Mouse (Mus musculus) heart, embryonic 11.5 days (tissue): ENCODE measurements at regions not wholly inside any gene's neighbourhood (a gene's known extent, or its start where the extent isn't known, plus 50 kb on each side); places are given as distances from the start of the nearest gene placed in this dataset.
A peak's percentile ranks its signal among the peaks of the same experiment; 100 is the strongest.
"Not testable (repeated sequence)": the region's sequence is repeated elsewhere in the genome, so short reads cannot be mapped to it uniquely, and the experiment has no call there.

Experiments used
- ATAC-seq: fragments of 200-750 bp; cut with Nextera tagmentation; replicated peaks from 2 replicates; pipeline ENCODE4 v1.8.0; 2017; ENCODE audit warnings: moderate library complexity; ENCODE audit not compliant: insufficient number of reproducible peaks, low FRiP score, low TSS enrichment
- H3K27ac ChIP-seq: fragments of 300-500 bp; sonication (generic); 2 replicates; pipeline ENCODE4 v1.5.1; 2014; ENCODE audit warnings: mild to moderate bottlenecking, low read depth, low read length
- H3K27me3 ChIP-seq: fragments of 300-500 bp; sonication (generic); 2 replicates; pipeline ENCODE4 v1.6.1; 2014; ENCODE audit warnings: mild to moderate bottlenecking, low read length, mixed read lengths; ENCODE audit not compliant: control insufficient read depth, insufficient read depth
- H3K36me3 ChIP-seq: fragments of 300-500 bp; sonication (generic); 2 replicates; pipeline ENCODE4 v1.6.1; 2014; ENCODE audit warnings: mild to moderate bottlenecking, low read length, moderate library complexity, mixed read lengths; ENCODE audit not compliant: control insufficient read depth, insufficient read depth
- H3K4me1 ChIP-seq: fragments of 300-500 bp; sonication (generic); 2 replicates; pipeline ENCODE4 v1.6.1; 2014; ENCODE audit warnings: low read length; ENCODE audit not compliant: control insufficient read depth, insufficient read depth
- H3K4me2 ChIP-seq: fragments of 300-500 bp; sonication (generic); 2 replicates; pipeline ENCODE4 v1.6.1; 2014; ENCODE audit warnings: mild to moderate bottlenecking, moderate library complexity
- H3K4me3 ChIP-seq: fragments of 300-500 bp; sonication (generic); 2 replicates; pipeline ENCODE4 v1.5.1; 2014; ENCODE audit warnings: low read depth, low read length
- H3K9ac ChIP-seq: fragments of 300-500 bp; sonication (generic); 2 replicates; pipeline ENCODE4 v1.6.1; 2014; ENCODE audit warnings: mild to moderate bottlenecking, low read depth, low read length, moderate library complexity
- H3K9me3 ChIP-seq: fragments of 300-500 bp; sonication (generic); replicated peaks from 2 replicates; pipeline ENCODE4 v1.6.1; 2016; ENCODE audit warnings: low read length; ENCODE audit not compliant: control insufficient read depth
- WGBS: fragments of 180-500 bp; shearing (Covaris S2); extraction: QIAGEN DNeasy Blood & Tissue Kit; methylation state at CpG from one replicate; pipeline ENCODE4 v1.1.7; 2014; ENCODE audit not compliant: insufficient replicate concordance; 5-methylcytosine and 5-hydroxymethylcytosine counted together

- no peak overlapping the region for H3K4me3 ChIP-seq
- no peaks in the 10 kb centered on the region for H3K9me3 ChIP-seq
- H3K27ac ChIP-seq, result no peak overlapping the region
- no peak overlapping the region for H3K9ac ChIP-seq
- H3K27me3 ChIP-seq, result no peaks in the 10 kb centered on the region
- no peak for ATAC-seq
- H3K4me1 ChIP-seq, result peaks cover 6% of the 10 kb centered on the region
- no peaks in the 10 kb centered on the region for H3K36me3 ChIP-seq
- H3K4me2 ChIP-seq, result no peak overlapping the region
- 70% methylated on average over 2 of the region's 2 CpGs for WGBS
Observed at GRCm38 (mm10) chr15:62261520-62261919, 1338.7 kb upstream of the A1bg start.

- Histone ChIP-seq H3K4me2 (no peak overlapping the region), H3K9ac (no peak overlapping the region), H3K27me3 (no peaks in the 10 kb centered on the region), H3K4me3 (no peak overlapping the region), H3K9me3 (no peaks in the 10 kb centered on the region), H3K36me3 (no peaks in the 10 kb centered on the region), H3K4me1 (peaks cover 4% of the 10 kb centered on the region; the same call in 1 of the 2 replicates), H3K27ac (no peak overlapping the region)
- ATAC-seq, result no peak
- WGBS, result 68% methylated on average over 5 of the region's 5 CpGs
Observed at GRCm38 (mm10) chr15:62258611-62259010, 1335.8 kb upstream of the A1bg start.

- Histone ChIP-seq H3K4me3 (no peak overlapping the region), H3K9ac (no peak overlapping the region), H3K27ac (no peak overlapping the region), H3K4me1 (peaks cover 4% of the 10 kb centered on the region; the same call in 1 of the 2 replicates), H3K4me2 (no peak overlapping the region), H3K9me3 (no peaks in the 10 kb centered on the region), H3K36me3 (no peaks in the 10 kb centered on the region), H3K27me3 (no peaks in the 10 kb centered on the region)
- peak; percentile 63 for ATAC-seq
- 49% methylated on average over 3 of the region's 3 CpGs for WGBS
Observed at GRCm38 (mm10) chr15:62257955-62258354, 1335.1 kb upstream of the A1bg start.

GRCm38 (mm10) chr15:62257110-62257667, 1334.4 kb upstream of the A1bg start:
- H3K27me3 ChIP-seq, result no peaks in the 10 kb centered on the region
- no peak overlapping the region for H3K4me2 ChIP-seq
- no peak overlapping the region for H3K4me3 ChIP-seq
- no peaks in the 10 kb centered on the region for H3K9me3 ChIP-seq
- no peaks in the 10 kb centered on the region for H3K36me3 ChIP-seq
- no peak for ATAC-seq
- H3K9ac ChIP-seq, result no peak overlapping the region
- H3K4me1 ChIP-seq, result peaks cover 4% of the 10 kb centered on the region; the same call in 1 of the 2 replicates
- WGBS, result 80% methylated on average over 1 of the region's 1 CpGs
- H3K27ac ChIP-seq, result no peak overlapping the region

GRCm38 (mm10) chr15:62255571-62255970, 1332.8 kb upstream of the A1bg start:
- Histone ChIP-seq H3K4me3 (no peak overlapping the region), H3K27me3 (no peaks in the 10 kb centered on the region), H3K36me3 (no peaks in the 10 kb centered on the region), H3K9ac (no peak overlapping the region), H3K4me2 (no peak overlapping the region), H3K27ac (no peak overlapping the region), H3K9me3 (no peaks in the 10 kb centered on the region), H3K4me1 (no peaks in the 10 kb centered on the region; the same call in 1 of the 2 replicates)
- ATAC-seq, result no peak
- WGBS, result 84% methylated on average over 5 of the region's 5 CpGs

GRCm38 (mm10) chr15:62253724-62254123, 1330.9 kb upstream of the A1bg start:
- Histone ChIP-seq H3K27ac (no peak overlapping the region), H3K4me1 (no peaks in the 10 kb centered on the region; the same call in 1 of the 2 replicates), H3K36me3 (no peaks in the 10 kb centered on the region), H3K9ac (no peak overlapping the region), H3K27me3 (no peaks in the 10 kb centered on the region), H3K9me3 (no peaks in the 10 kb centered on the region), H3K4me2 (no peak overlapping the region), H3K4me3 (no peak overlapping the region)
- ATAC-seq, result no peak
- 60% methylated on average over 4 of the region's 4 CpGs for WGBS

GRCm38 (mm10) chr15:62252078-62252833, 1329.4 kb upstream of the A1bg start:
- not testable (repeated sequence) for H3K27ac ChIP-seq, H3K9me3 ChIP-seq, ATAC-seq, H3K27me3 ChIP-seq, H3K4me2 ChIP-seq, H3K4me1 ChIP-seq, H3K4me3 ChIP-seq, H3K36me3 ChIP-seq, H3K9ac ChIP-seq
- WGBS, result 94% methylated on average over 2 of the region's 2 CpGs

- no peak overlapping the region for H3K4me3 ChIP-seq
- H3K9ac ChIP-seq, result no peak overlapping the region
- no peaks in the 10 kb centered on the region for H3K36me3 ChIP-seq
- no peak overlapping the region for H3K4me2 ChIP-seq
- no peak overlapping the region for H3K27ac ChIP-seq
- ATAC-seq, result no peak
- H3K9me3 ChIP-seq, result no peaks in the 10 kb centered on the region
- no peaks in the 10 kb centered on the region for H3K4me1 ChIP-seq
- H3K27me3 ChIP-seq, result no peaks in the 10 kb centered on the region
- 86% methylated on average over 4 of the region's 4 CpGs for WGBS
Observed at GRCm38 (mm10) chr15:62249436-62249835, 1326.6 kb upstream of the A1bg start.
